10 mouse cellular contexts compared by ENCODE assay signal in the genomic region with DNA sequence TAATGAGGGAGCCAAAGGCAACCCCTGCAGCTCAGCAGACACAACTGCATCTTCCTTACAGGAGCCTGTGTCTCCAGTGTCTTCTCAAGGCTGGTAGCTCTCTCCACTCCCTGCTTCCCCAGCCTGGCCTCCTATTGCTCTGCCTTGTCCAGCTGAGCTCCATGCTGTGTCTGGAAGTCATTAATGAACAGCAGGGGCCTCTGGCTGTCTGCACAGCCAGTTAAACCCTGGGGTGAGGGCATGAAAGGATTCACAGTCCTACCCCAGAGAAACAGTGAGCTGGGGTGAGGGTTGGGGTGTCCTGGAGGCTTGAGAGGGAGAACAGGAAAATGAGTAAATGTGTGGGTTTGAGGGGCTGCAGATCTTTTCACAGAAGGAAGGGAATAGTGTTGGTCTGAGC. TPM values are rescaled to one million over a fixed set of nuclear protein-coding genes. Genes with fewer than 3 reads are reported as not detected.
DNase-seq lines count a peak whose midpoint lies in the region; ATAC-seq and TF ChIP-seq lines count a peak whose summit lies in the region.
"Had no signal": no experiment of that assay in that cellular context is flagged by ENCODE, and none has a peak within 500 bp of the region (broad histone marks: within the 10 kb centered on the region; RNA-seq: fewer than 3 reads in every experiment).

No protein-coding gene starts in this region.

- no peak for ATAC-seq in heart, embryonic 16.5 days (replicated peaks; ENCODE audit: extremely low read depth, insufficient read depth, low FRiP score)
- ATAC-seq in heart, embryonic 11.5 days (replicated peaks; ENCODE audit: insufficient number of reproducible peaks, low FRiP score, low TSS enrichment), result no peak
- no peak for ATAC-seq in megakaryocyte progenitor cell, adult 5-6 weeks (replicated peaks; ENCODE audit: poor library complexity)
- ATAC-seq: midbrain, embryonic 15.5 days had no signal

- H3K9ac ChIP-seq in heart, embryonic 16.5 days (ENCODE audit: low read length), result peak overlapping the region; percentile 25; the same call in 1 of the 2 replicates
- H3K9ac ChIP-seq in heart, embryonic 11.5 days (ENCODE audit: low read depth, low read length), result no peak overlapping the region
- H3K9ac ChIP-seq in ES-Bruce4 (ENCODE audit: low read depth, poor library complexity, severe bottlenecking), result no peak overlapping the region
- H3K9ac ChIP-seq: midbrain, embryonic 15.5 days had no signal

- 0 out of 2 replicates have a peak, but pooled peaks have one; percentile 9 for TF ChIP-seq EP300 in ES-Bruce4 (IDR thresholded peaks at IDR 0.05; ENCODE audit: insufficient read depth, low read depth, low read length)

- no peaks in the 10 kb centered on the region for H3K27me3 ChIP-seq in heart, embryonic 16.5 days (ENCODE audit: control insufficient read depth, insufficient read depth, low read length)
- no peaks in the 10 kb centered on the region for H3K27me3 ChIP-seq in heart, embryonic 11.5 days (ENCODE audit: control insufficient read depth, insufficient read depth, low read length)
- H3K27me3 ChIP-seq in ES-Bruce4 (ENCODE audit: control insufficient read depth, insufficient read depth, low read length, poor library complexity, severe bottlenecking), result no peaks in the 10 kb centered on the region
- no peaks in the 10 kb centered on the region for H3K27me3 ChIP-seq in limb, embryonic 10.5 days (ENCODE audit: low read depth, poor library complexity, severe bottlenecking)
- H3K27me3 ChIP-seq: midbrain, embryonic 15.5 days had no signal

- DNase-seq in embryo, embryonic 10.5 days (ENCODE audit: low spot score), result peak; percentile 40
- peak; percentile 49 for DNase-seq in limb, embryonic 10.5 days (ENCODE audit: low spot score)
- DNase-seq in cerebellum, postnatal 10 days, result no peak
- DNase-seq: cerebellum, adult 8-10 months; thymus, adult 2 months had no signal

- H3K27ac ChIP-seq in heart, embryonic 16.5 days (ENCODE audit: low read length), result peak overlapping the region; percentile 20; the same call in 1 of the 2 replicates
- H3K27ac ChIP-seq in heart, embryonic 11.5 days (ENCODE audit: low read depth, low read length), result no peak overlapping the region
- no peak overlapping the region for H3K27ac ChIP-seq in ES-Bruce4 (ENCODE audit: insufficient read depth, low read length)
- peak overlapping the region; percentile 88 for H3K27ac ChIP-seq in limb, embryonic 10.5 days
- H3K27ac ChIP-seq: midbrain, embryonic 15.5 days had no signal

- no peak overlapping the region for H3K4me2 ChIP-seq in heart, embryonic 16.5 days (ENCODE audit: low read depth, low read length)
- H3K4me2 ChIP-seq in heart, embryonic 11.5 days, result no peak overlapping the region
- H3K4me2 ChIP-seq: midbrain, embryonic 15.5 days had no signal

- H3K36me3 ChIP-seq in heart, embryonic 16.5 days (ENCODE audit: control insufficient read depth, insufficient read depth), result no peaks in the 10 kb centered on the region
- no peaks in the 10 kb centered on the region for H3K36me3 ChIP-seq in heart, embryonic 11.5 days (ENCODE audit: control insufficient read depth, insufficient read depth, low read length)
- H3K36me3 ChIP-seq in ES-Bruce4 (ENCODE audit: control insufficient read depth, insufficient read depth, low read length, poor library complexity, severe bottlenecking), result no peaks in the 10 kb centered on the region
- no peaks in the 10 kb centered on the region for H3K36me3 ChIP-seq in limb, embryonic 10.5 days
- H3K36me3 ChIP-seq: midbrain, embryonic 15.5 days had no signal

- H3K4me1 ChIP-seq in heart, embryonic 16.5 days (ENCODE audit: control insufficient read depth, insufficient read depth, low read length), result peaks cover 13% of the 10 kb centered on the region
- H3K4me1 ChIP-seq in heart, embryonic 11.5 days (ENCODE audit: control insufficient read depth, insufficient read depth, low read length), result 0 out of 2 replicates have a peak, but pooled peaks cover 5% of the 10 kb centered on the region
- H3K4me1 ChIP-seq in ES-Bruce4 (ENCODE audit: control insufficient read depth, insufficient read depth, low read length), result peaks cover 8% of the 10 kb centered on the region
- H3K4me1 ChIP-seq in limb, embryonic 10.5 days, result peaks cover 24% of the 10 kb centered on the region
- H3K4me1 ChIP-seq: midbrain, embryonic 15.5 days had no signal

- TF ChIP-seq POLR2A in ES-Bruce4 (IDR thresholded peaks at IDR 0.05; ENCODE audit: insufficient read depth, low read length), result no peak

- no peaks in the 10 kb centered on the region for H3K9me3 ChIP-seq in heart, embryonic 16.5 days (replicated peaks; ENCODE audit: control insufficient read depth, low read length)
- H3K9me3 ChIP-seq in heart, embryonic 11.5 days (replicated peaks; ENCODE audit: control insufficient read depth, low read length), result no peaks in the 10 kb centered on the region
- no peaks in the 10 kb centered on the region for H3K9me3 ChIP-seq in ES-Bruce4 (replicated peaks; ENCODE audit: control insufficient read depth, insufficient read depth, low read length, poor library complexity, severe bottlenecking)
- H3K9me3 ChIP-seq in limb, embryonic 10.5 days (replicated peaks), result no peaks in the 10 kb centered on the region
- H3K9me3 ChIP-seq: midbrain, embryonic 15.5 days had no signal

- TF ChIP-seq CTCF in ES-Bruce4 (IDR thresholded peaks at IDR 0.05; ENCODE audit: low read depth, low read length), result no peak

- H3K4me3 ChIP-seq in heart, embryonic 16.5 days (ENCODE audit: low read length), result no peak overlapping the region
- H3K4me3 ChIP-seq in heart, embryonic 11.5 days (ENCODE audit: low read depth, low read length), result no peak overlapping the region
- H3K4me3 ChIP-seq in ES-Bruce4 (ENCODE audit: low read depth, low read length), result no peak overlapping the region
- H3K4me3 ChIP-seq in limb, embryonic 10.5 days, result no peak overlapping the region
- H3K4me3 ChIP-seq: midbrain, embryonic 15.5 days had no signal

RNA-seq across cellular contexts. Expression of a gene that starts 30.4 kb away (rescaled TPM):
- 10.4 and 13.1 TPM in 2 replicates for polyA plus RNA-seq in heart, embryonic 16.5 days (2015; fragmentation: Nextera tagmentation; extraction: Ambion mirVana)
- 13.9 and 18.4 TPM in 2 replicates for polyA plus RNA-seq in heart, embryonic 11.5 days (2014; fragmentation: Nextera tagmentation; extraction: Ambion mirVana)
- 49.1 and 52.3 TPM in 2 replicates for polyA plus RNA-seq in ES-Bruce4 (2011; ENCODE audit: insufficient read depth, insufficient read length, low read depth, missing spikeins)
- 39.2 and 43.3 TPM in 2 replicates for polyA plus RNA-seq in limb, embryonic 10.5 days (2016; fragmentation: Nextera tagmentation; extraction: Ambion mirVana)
- total RNA-seq in megakaryocyte progenitor cell, adult 5-6 weeks (2015), result 0.24 and 0.39 TPM in 2 replicates
- total RNA-seq in megakaryocyte progenitor cell, adult 5-6 weeks (2017), result 0.37 TPM in 1 of 2 replicates, not detected in the other

RNA-seq across cellular contexts. Expression of a gene that starts 51.0 kb away (rescaled TPM):
- 30.0 and 33.6 TPM in 2 replicates for polyA plus RNA-seq in heart, embryonic 16.5 days (2015; fragmentation: Nextera tagmentation; extraction: Ambion mirVana)
- 35.5 and 38.7 TPM in 2 replicates for polyA plus RNA-seq in heart, embryonic 11.5 days (2014; fragmentation: Nextera tagmentation; extraction: Ambion mirVana)
- 60.3 and 64.3 TPM in 2 replicates for polyA plus RNA-seq in ES-Bruce4 (2011; ENCODE audit: insufficient read depth, insufficient read length, low read depth, missing spikeins)
- 59.1 and 63.4 TPM in 2 replicates for polyA plus RNA-seq in limb, embryonic 10.5 days (2016; fragmentation: Nextera tagmentation; extraction: Ambion mirVana)
- total RNA-seq in megakaryocyte progenitor cell, adult 5-6 weeks (2015), result 78.8 and 89.8 TPM in 2 replicates
- 52.2 and 59.1 TPM in 2 replicates for total RNA-seq in megakaryocyte progenitor cell, adult 5-6 weeks (2017)

Comparison
In these comparisons a context has a peak if more than half of its experiments do, and no peak if none do; other contexts are left out.
1. H3K27ac ChIP-seq: peak in heart, embryonic 16.5 days (single experiment) and limb, embryonic 10.5 days (single experiment); none in heart, embryonic 11.5 days (single experiment) and ES-Bruce4 (single experiment).
2. DNase-seq: peak in embryo, embryonic 10.5 days (single experiment) and limb, embryonic 10.5 days (single experiment); none in cerebellum, postnatal 10 days (0 of 2).